Mouse (Mus musculus) neural tube, embryonic 15.5 days (tissue): ENCODE measurements at regions not wholly inside any gene's neighbourhood (a gene's known extent, or its start where the extent isn't known, plus 50 kb on each side); places are given as distances from the start of the nearest gene placed in this dataset.

ENCODE experiments used
- ATAC-seq: fragments of 200-750 bp; cut with Nextera tagmentation; 2 replicates; pipeline ENCODE4 v1.8.0; 2017; ENCODE audit warnings: mild to moderate bottlenecking, moderate TSS enrichment, moderate library complexity; ENCODE audit not compliant: low FRiP score
- H3K27ac ChIP-seq: fragments of 300-500 bp; sonication (generic); replicated peaks from 2 replicates; pipeline ENCODE4 v1.5.1; 2015; ENCODE audit warnings: mild to moderate bottlenecking, inconsistent platforms
- H3K27me3 ChIP-seq: fragments of 300-500 bp; sonication (generic); replicated peaks from 2 replicates; pipeline ENCODE4 v1.6.1; 2015; ENCODE audit warnings: inconsistent platforms
- H3K36me3 ChIP-seq: fragments of 300-500 bp; sonication (generic); 2 replicates; pipeline ENCODE4 v1.6.1; 2015; ENCODE audit warnings: inconsistent platforms
- H3K4me1 ChIP-seq: fragments of 300-500 bp; sonication (generic); 2 replicates; pipeline ENCODE4 v1.6.1; 2015; ENCODE audit warnings: inconsistent platforms
- H3K4me2 ChIP-seq: fragments of 300-500 bp; sonication (generic); 2 replicates; pipeline ENCODE4 v1.6.1; 2015; ENCODE audit warnings: inconsistent platforms, mild to moderate bottlenecking, moderate library complexity
- H3K4me3 ChIP-seq: fragments of 300-500 bp; sonication (generic); replicated peaks from 2 replicates; pipeline ENCODE4 v1.5.1; 2015; ENCODE audit warnings: mild to moderate bottlenecking, inconsistent platforms
- H3K9ac ChIP-seq: fragments of 300-500 bp; sonication (generic); replicated peaks from 2 replicates; pipeline ENCODE4 v1.6.1; 2015; ENCODE audit warnings: mild to moderate bottlenecking, inconsistent platforms
- H3K9me3 ChIP-seq: fragments of 300-500 bp; sonication (generic); replicated peaks from 2 replicates; pipeline ENCODE4 v1.6.1; 2016; ENCODE audit warnings: inconsistent platforms
- WGBS: fragments of 180-500 bp; shearing (Covaris S2); methylation state at CpG from one replicate; pipeline ENCODE4 v1.1.7; 2015; ENCODE audit warnings: mixed read lengths; 5-methylcytosine and 5-hydroxymethylcytosine counted together

DNA sequence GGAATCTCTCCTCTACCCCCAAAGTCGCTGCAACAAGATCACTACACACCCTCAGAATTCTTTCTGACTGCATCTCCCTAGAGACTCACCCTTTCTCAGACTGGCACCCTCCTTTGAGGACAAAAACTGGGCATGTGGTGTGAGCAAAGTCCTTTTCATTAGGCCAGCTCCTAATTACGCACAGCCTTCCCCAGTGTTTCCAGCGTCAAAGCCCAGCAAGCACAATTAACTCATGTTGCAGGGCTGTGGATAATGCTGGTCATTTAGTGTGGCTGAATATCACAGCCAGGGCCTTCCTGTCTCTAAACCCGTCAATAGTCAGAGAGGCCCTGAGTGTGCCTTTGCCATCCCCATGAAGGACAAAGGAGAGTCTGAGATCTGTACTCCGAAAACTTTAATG lies 114.2 kb upstream of the Arhgap5 start:
- Histone ChIP-seq H3K27ac (no peak overlapping the region), H3K4me2 (no peak overlapping the region), H3K4me1 (peaks cover 14% of the 10 kb centered on the region), H3K27me3 (no peaks in the 10 kb centered on the region), H3K9ac (no peak overlapping the region), H3K36me3 (no peaks in the 10 kb centered on the region), H3K4me3 (no peak overlapping the region), H3K9me3 (no peaks in the 10 kb centered on the region)
- WGBS, result 30% methylated on average over 5 of the region's 5 CpGs
- ATAC-seq, result no peak; the same call in 1 of the 2 replicates

DNA sequence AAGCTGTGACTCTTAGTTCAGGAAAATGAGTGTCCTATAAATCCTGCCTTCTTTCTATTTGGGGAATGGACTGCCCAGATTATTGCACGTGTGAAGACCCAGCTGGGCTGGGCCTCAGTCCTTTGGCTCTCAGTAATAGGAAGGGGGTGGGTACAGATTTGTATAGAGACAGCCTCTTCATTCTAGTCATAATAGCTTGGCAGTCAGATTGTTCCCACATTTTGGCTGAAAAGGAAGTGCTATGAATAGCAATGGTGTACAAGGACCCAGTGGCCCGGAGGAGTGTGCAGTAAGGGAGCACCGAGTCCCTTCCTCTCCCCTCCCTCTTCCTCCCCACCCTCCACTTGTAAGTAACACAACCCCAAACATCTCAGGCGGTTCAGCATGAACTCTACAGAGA lies 113.5 kb upstream of the Arhgap5 start:
- H3K4me3 ChIP-seq, result no peak overlapping the region
- no peaks in the 10 kb centered on the region for H3K36me3 ChIP-seq
- ATAC-seq, result peak; percentile 57; the same call in 1 of the 2 replicates
- H3K27ac ChIP-seq, result no peak overlapping the region
- no peaks in the 10 kb centered on the region for H3K9me3 ChIP-seq
- WGBS, result 28% methylated on average over 4 of the region's 4 CpGs
- H3K9ac ChIP-seq, result no peak overlapping the region
- H3K4me2 ChIP-seq, result no peak overlapping the region
- H3K27me3 ChIP-seq, result no peaks in the 10 kb centered on the region
- peaks cover 20% of the 10 kb centered on the region for H3K4me1 ChIP-seq

DNA sequence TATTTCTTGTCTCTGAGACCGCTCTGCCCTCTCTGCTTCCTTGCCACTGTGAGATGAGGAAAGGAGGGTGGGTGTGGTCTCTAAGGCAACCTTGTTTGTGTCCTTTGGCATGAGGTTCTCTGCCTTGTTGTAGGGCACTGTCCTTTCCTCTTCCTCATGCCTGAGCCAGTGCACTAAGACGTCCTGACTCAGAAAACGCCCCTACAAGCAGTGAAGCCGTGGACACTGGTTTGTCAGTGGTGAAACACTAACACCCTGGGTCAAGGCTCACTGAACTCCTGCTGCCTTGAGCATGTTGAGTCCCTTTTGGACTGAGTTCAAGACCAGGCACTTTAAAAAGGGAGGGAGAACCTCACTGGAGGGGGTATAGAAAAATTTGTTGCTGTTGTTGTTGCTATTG lies 111.1 kb upstream of the Arhgap5 start:
- 73% methylated on average over 4 of the region's 4 CpGs for WGBS
- no peak for ATAC-seq
- Histone ChIP-seq H3K9ac (no peak overlapping the region), H3K36me3 (no peaks in the 10 kb centered on the region), H3K9me3 (no peaks in the 10 kb centered on the region), H3K4me1 (peaks cover 32% of the 10 kb centered on the region), H3K4me2 (no peak overlapping the region), H3K27ac (no peak overlapping the region), H3K4me3 (no peak overlapping the region), H3K27me3 (no peaks in the 10 kb centered on the region)

DNA sequence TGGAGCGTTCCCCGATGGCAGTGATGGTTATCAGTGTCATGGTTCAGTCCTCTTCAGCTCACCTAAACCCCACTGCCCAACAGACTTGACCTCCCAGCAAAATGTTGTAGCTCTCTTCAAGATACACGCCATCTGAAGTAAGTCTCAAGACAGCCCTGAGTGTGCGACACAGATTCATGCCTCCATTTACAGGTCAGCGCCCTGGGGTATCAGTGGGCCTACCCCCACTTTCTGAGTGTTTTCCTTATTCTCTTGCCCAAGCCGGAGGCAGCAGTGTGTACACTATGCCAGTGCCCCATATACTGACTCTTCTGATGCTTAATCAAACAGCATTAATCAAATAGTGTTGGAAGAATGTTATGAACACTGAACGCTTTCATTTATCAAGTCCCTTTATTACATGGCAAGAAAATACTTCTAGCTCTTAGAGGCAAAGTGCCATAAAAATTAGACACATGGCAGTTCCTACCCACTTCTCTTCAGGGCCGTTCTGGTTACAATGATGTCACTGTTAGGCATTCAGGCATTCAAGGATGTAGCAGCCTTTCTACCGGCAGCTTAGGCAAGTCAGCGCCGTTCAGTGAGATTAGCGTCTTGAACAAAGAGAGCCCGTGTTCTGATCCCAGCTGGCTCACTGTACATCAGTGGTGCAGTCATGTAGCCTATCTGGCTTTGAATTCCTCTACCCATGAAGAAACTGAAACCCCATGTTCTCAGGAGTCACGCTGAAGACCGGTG lies 109.6 kb upstream of the Arhgap5 start:
- Histone ChIP-seq H3K9ac (no peak overlapping the region), H3K4me1 (peaks cover 36% of the 10 kb centered on the region), H3K27me3 (no peaks in the 10 kb centered on the region), H3K36me3 (no peaks in the 10 kb centered on the region), H3K9me3 (no peaks in the 10 kb centered on the region), H3K4me3 (no peak overlapping the region), H3K4me2 (no peak overlapping the region), H3K27ac (no peak overlapping the region)
- 62% methylated on average over 15 of the region's 15 CpGs for WGBS
- no peak for ATAC-seq

DNA sequence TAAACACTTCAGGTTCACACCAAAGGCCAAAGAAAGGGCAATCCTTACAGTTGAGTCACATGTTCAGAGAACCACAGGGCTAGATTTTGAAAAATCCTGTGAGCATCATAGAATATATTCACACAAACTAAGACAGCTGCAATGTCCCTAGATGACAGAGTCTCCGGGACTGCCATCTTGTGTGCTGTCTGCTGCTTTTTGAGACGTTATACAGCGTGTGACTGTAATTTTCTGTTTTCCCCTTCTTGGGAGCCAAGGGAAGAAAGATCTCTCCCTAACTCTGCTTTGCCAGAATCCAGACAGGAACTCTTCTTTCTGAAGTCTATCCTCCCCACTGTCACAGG lies 109.1 kb upstream of the Arhgap5 start:
- Histone ChIP-seq H3K27ac (no peak overlapping the region), H3K36me3 (no peaks in the 10 kb centered on the region), H3K9me3 (no peaks in the 10 kb centered on the region), H3K4me2 (no peak overlapping the region), H3K9ac (no peak overlapping the region), H3K4me1 (peaks cover 32% of the 10 kb centered on the region), H3K27me3 (no peaks in the 10 kb centered on the region), H3K4me3 (no peak overlapping the region)
- WGBS, result 73% methylated on average over 3 of the region's 3 CpGs
- no peak for ATAC-seq

DNA sequence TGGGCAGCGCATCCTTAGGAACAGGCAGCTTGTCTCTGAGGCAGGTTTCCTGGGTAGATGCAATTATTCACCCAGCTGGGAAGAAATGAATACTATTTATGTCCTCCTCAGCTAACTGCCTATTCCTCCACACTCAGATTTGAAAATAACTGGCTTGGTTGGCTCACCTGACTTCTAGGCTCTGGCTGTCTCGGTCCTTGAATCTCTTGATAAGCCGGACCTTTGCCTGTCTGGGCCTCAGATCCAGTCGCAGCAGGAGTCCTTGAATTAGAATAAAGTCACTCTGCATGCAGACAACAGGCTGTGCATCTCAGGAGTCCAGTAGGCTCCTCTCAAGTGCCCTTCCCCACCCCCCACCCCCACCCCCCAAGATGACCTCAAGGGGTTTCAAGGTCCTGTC lies 108.7 kb upstream of the Arhgap5 start:
- Histone ChIP-seq H3K27me3 (no peaks in the 10 kb centered on the region), H3K9me3 (no peaks in the 10 kb centered on the region), H3K4me1 (peaks cover 29% of the 10 kb centered on the region), H3K36me3 (no peaks in the 10 kb centered on the region), H3K4me2 (no peak overlapping the region), H3K4me3 (no peak overlapping the region), H3K27ac (no peak overlapping the region), H3K9ac (no peak overlapping the region)
- WGBS, result 46% methylated on average over 4 of the region's 4 CpGs
- ATAC-seq, result no peak

DNA sequence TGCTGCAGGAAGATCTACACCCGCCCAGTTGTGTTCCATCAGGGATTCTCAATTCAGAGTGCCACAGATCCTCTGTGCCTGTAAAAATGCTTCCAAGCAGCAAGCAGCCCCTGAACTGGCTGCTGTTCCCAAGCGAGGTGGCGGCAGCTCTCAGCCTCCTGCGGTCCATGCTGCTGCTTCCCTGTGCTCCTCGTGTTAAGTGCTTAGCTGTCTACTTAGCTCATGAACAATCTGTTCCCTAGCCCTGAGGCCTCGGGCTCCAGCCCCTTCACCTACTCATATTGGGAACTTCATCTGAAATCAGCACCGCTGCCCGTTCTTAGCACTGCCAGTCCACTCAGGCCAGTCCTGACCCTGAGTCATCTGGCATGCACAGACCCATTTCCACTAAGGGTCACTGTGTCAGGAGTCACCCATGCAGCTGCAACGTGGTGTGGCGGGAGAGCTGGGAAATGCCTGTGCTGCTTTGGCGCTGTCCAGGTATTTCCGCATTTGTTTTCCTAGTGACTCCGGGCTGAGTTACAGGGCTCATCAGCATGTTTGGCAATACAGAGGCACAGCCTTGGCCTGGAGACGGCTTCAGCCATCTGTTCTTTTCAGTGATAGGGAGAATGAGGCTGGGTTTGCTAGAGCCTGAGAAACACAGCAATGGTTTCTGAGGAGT lies 107.5 kb upstream of the Arhgap5 start:
- H3K4me1 ChIP-seq, result peaks cover 28% of the 10 kb centered on the region
- 48% methylated on average over 14 of the region's 14 CpGs for WGBS
- H3K9ac ChIP-seq, result no peak overlapping the region
- ATAC-seq, result peak; percentile 30; the same call in 1 of the 2 replicates
- H3K36me3 ChIP-seq, result no peaks in the 10 kb centered on the region
- no peak overlapping the region for H3K4me2 ChIP-seq
- H3K4me3 ChIP-seq, result no peak overlapping the region
- H3K27me3 ChIP-seq, result no peaks in the 10 kb centered on the region
- no peaks in the 10 kb centered on the region for H3K9me3 ChIP-seq
- peak overlapping the region; percentile 15 for H3K27ac ChIP-seq

DNA sequence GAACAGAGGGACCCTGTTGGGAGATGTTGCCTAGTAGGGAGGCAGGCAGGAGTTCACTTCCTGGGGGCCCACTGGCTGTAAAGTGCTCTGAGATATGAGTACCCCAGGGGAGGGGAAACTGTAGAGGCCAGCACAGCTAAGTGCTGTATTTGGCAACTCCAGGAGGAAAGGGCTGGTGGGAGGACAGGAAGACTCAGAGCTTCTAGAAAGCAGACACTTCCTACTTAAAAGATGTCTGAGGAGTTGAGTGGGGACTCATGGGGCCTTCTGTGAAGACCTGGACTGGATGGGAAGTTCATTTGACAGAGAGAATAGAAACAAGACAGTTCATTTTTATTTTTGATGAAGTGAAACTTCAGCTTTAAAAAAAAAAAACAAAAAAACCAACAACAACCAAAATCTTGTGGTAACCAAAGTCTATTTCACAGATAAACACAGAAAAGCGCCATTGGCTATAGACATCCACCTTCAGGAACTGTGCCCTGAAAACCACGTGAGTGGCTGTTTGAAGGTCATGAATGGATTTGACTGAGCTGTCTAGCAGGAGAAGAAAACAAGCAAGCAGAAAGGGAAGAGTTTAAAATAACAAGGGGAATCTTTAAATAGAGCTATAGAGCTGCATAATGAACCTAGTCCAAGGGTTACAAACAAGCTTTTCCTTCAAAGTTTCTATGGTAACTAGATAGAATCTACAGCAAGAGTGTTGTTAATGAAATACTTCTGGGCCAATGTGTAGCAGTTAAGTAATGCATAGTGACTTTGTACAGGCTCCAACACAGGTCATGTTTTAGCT lies 105.9 kb upstream of the Arhgap5 start:
- ATAC-seq, result no peak
- H3K4me2 ChIP-seq, result no peak overlapping the region
- no peaks in the 10 kb centered on the region for H3K36me3 ChIP-seq
- no peak overlapping the region for H3K4me3 ChIP-seq
- H3K27ac ChIP-seq, result no peak overlapping the region
- H3K9me3 ChIP-seq, result no peaks in the 10 kb centered on the region
- no peaks in the 10 kb centered on the region for H3K27me3 ChIP-seq
- H3K4me1 ChIP-seq, result peaks cover 28% of the 10 kb centered on the region
- 61% methylated on average over 2 of the region's 2 CpGs for WGBS
- no peak overlapping the region for H3K9ac ChIP-seq

DNA sequence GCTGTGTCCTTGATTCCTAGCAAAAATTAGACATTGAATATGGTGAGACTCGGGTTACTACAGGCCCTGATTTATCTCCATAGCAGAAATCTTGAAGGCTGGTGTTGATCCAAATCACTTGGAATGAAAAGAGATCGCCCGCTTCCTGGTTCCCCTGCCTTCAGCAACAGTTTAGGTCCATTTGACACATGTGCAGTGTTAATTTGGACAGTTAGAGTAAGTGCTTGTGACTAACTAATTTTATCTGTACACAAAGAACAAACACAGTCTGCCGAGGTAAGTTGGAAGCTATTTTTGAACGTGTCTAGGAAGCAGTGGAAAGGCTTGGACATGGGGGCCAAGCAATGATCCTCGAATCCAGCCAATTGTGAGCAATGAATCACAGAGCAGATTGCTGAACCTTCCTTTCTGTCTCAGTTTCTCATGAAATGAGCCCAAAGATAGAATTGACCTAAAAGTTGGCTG lies 105.2 kb upstream of the Arhgap5 start:
- no peak overlapping the region for H3K27ac ChIP-seq
- WGBS, result 74% methylated on average over 6 of the region's 6 CpGs
- H3K27me3 ChIP-seq, result no peaks in the 10 kb centered on the region
- H3K9me3 ChIP-seq, result no peaks in the 10 kb centered on the region
- no peaks in the 10 kb centered on the region for H3K36me3 ChIP-seq
- peaks cover 25% of the 10 kb centered on the region for H3K4me1 ChIP-seq
- no peak overlapping the region for H3K9ac ChIP-seq
- H3K4me3 ChIP-seq, result no peak overlapping the region
- no peak for ATAC-seq
- no peak overlapping the region for H3K4me2 ChIP-seq

DNA sequence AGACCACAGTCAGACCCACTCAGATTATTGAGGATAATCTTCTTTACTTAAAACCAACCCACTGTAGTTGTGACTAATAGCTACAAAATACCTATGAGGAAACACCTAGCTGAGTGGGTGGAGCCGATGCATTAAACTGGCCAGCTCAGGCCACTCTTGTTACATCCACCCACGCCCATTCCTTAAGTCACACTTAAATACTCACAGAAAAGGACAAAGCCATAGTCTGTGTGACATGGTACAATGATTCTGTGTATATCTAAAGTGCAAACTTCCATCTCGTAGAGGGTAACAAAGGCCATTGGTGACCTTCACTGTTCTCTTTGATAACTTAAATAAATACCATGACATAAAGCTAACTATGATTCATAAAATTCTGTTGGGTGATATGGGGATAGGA lies 103.7 kb upstream of the Arhgap5 start:
- Histone ChIP-seq H3K27me3 (no peaks in the 10 kb centered on the region), H3K9ac (no peak overlapping the region), H3K36me3 (no peaks in the 10 kb centered on the region), H3K4me1 (peaks cover 18% of the 10 kb centered on the region), H3K4me2 (no peak overlapping the region), H3K27ac (no peak overlapping the region), H3K9me3 (no peaks in the 10 kb centered on the region), H3K4me3 (no peak overlapping the region)
- WGBS, result 87% methylated on average over 3 of the region's 3 CpGs
- ATAC-seq, result no peak

DNA sequence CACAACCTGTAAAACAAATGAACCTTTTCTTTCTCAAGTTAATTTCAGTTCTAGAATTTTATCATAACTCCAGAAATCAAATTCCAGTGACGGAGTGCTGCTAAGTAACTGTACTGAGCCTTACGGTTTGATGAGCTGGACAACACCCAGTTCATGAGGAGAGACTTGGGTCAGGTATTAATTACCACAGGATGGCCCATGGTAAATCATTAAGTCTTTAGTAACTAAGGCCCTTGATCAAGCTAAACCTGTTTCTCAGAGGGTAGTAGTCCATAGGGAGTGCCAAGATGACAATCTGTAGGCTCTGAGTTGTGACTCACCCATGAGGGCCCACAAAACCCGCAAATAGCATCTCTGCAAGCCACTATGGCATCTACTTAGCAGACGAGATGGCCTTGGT lies 101.1 kb upstream of the Arhgap5 start:
- no peak overlapping the region for H3K4me3 ChIP-seq
- H3K27ac ChIP-seq, result no peak overlapping the region
- no peaks in the 10 kb centered on the region for H3K27me3 ChIP-seq
- H3K36me3 ChIP-seq, result no peaks in the 10 kb centered on the region
- no peaks in the 10 kb centered on the region for H3K9me3 ChIP-seq
- H3K4me1 ChIP-seq, result 0 out of 2 replicates have a peak, but pooled peaks cover 4% of the 10 kb centered on the region
- 94% methylated on average over 4 of the region's 4 CpGs for WGBS
- H3K4me2 ChIP-seq, result no peak overlapping the region
- H3K9ac ChIP-seq, result no peak overlapping the region
- ATAC-seq, result no peak

DNA sequence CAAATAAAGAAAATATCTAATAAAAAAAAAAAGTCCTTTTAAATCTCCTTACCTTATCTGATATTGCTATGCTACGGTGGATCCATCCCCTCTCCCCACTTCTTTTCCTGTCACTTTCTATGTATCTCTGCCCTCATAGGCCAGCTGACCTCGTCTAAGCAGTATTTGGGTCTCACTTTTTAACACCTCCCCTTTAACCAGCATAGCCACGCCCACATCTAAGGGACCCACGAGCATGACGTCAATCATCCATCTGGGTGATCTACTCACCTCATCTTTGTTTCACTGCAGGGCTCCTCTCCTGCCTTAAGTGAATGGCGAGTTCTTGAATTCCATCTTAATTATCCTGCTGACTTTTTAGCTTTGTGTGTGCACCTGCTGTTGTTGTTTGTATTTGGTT lies 97.4 kb upstream of the Arhgap5 start:
- H3K4me1 ChIP-seq, result no peaks in the 10 kb centered on the region
- no peak overlapping the region for H3K9ac ChIP-seq
- no peaks in the 10 kb centered on the region for H3K9me3 ChIP-seq
- no peaks in the 10 kb centered on the region for H3K27me3 ChIP-seq
- no peaks in the 10 kb centered on the region for H3K36me3 ChIP-seq
- H3K4me2 ChIP-seq, result no peak overlapping the region
- 79% methylated on average over 6 of the region's 6 CpGs for WGBS
- no peak overlapping the region for H3K27ac ChIP-seq
- ATAC-seq, result no peak
- H3K4me3 ChIP-seq, result no peak overlapping the region
